Mouse (Mus musculus) stomach, embryonic 14.5 days (tissue): ENCODE measurements around the gene Kansl1. TPM values are rescaled to one million over a fixed set of nuclear protein-coding genes. Genes with fewer than 3 reads are reported as not detected.

ENCODE experiments used
- ATAC-seq: fragments of 200-750 bp; cut with Nextera tagmentation; 2 replicates; pipeline ENCODE4 v1.8.0; 2017; ENCODE audit warnings: low read depth, moderate TSS enrichment; ENCODE audit not compliant: insufficient number of reproducible peaks, insufficient read depth, low FRiP score
- H3K27ac ChIP-seq: fragments of 300-500 bp; sonication (generic); 2 replicates; pipeline ENCODE4 v1.5.1; 2014; ENCODE audit warnings: mild to moderate bottlenecking, low read length, moderate library complexity, mixed read lengths
- H3K27me3 ChIP-seq: fragments of 300-500 bp; sonication (generic); 2 replicates; pipeline ENCODE4 v1.6.1; 2014; ENCODE audit warnings: low read length, control low read depth, mixed read lengths; ENCODE audit not compliant: control insufficient read depth, insufficient read depth
- H3K36me3 ChIP-seq: fragments of 300-500 bp; sonication (generic); 2 replicates; pipeline ENCODE4 v1.6.1; 2014; ENCODE audit warnings: mild to moderate bottlenecking, control low read depth, low read length, moderate library complexity, mixed read lengths; ENCODE audit not compliant: control insufficient read depth, insufficient read depth
- H3K4me1 ChIP-seq: fragments of 300-500 bp; sonication (generic); 2 replicates; pipeline ENCODE4 v1.6.1; 2014; ENCODE audit warnings: low read length, control low read depth, mixed read lengths; ENCODE audit not compliant: control insufficient read depth, insufficient read depth
- H3K4me2 ChIP-seq: fragments of 300-500 bp; sonication (generic); replicated peaks from 2 replicates; pipeline ENCODE4 v1.6.1; 2014; ENCODE audit warnings: low read depth, low read length, control low read depth
- H3K4me3 ChIP-seq: fragments of 300-500 bp; sonication (generic); 2 replicates; pipeline ENCODE4 v1.5.1; 2014; ENCODE audit warnings: low read depth, low read length, control low read depth
- H3K9ac ChIP-seq: fragments of 300-500 bp; sonication (generic); replicated peaks from 2 replicates; pipeline ENCODE4 v1.6.1; 2014; ENCODE audit warnings: low read depth, mild to moderate bottlenecking, control low read depth, low read length, moderate library complexity, mixed read lengths
- H3K9me3 ChIP-seq: fragments of 300-500 bp; sonication (generic); 2 replicates; pipeline ENCODE4 v1.6.1; 2016; ENCODE audit warnings: low read depth, low read length, control low read depth; ENCODE audit not compliant: control insufficient read depth
- WGBS: fragments of 180-500 bp; shearing (Covaris S2); extraction: QIAGEN DNeasy Blood & Tissue Kit; methylation state at CpG from one replicate; pipeline ENCODE4 v1.1.7; 2014; 5-methylcytosine and 5-hydroxymethylcytosine counted together
- polyA plus RNA-seq: library from polyadenylated mRNA; unstranded; fragments of >200 nt; fragmentation: Nextera tagmentation; extraction: Ambion mirVana; gene quantifications from 2 replicates; pipeline ENCODE4 v1.2.1, GENCODE M21; 2014

Gene Kansl1
- polyA plus RNA-seq, 1 experiment from 2014 or later = 28.1 TPM

- Histone ChIP-seq H3K4me3 (no peak overlapping the region), H3K27me3 (no peaks in the 10 kb centered on the region), H3K36me3 (no peaks in the 10 kb centered on the region), H3K4me2 (no peak overlapping the region), H3K4me1 (peaks cover 9% of the 10 kb centered on the region; the same call in 1 of the 2 replicates), H3K9me3 (no peaks in the 10 kb centered on the region), H3K27ac (no peak overlapping the region), H3K9ac (no peak overlapping the region)
- no peak for ATAC-seq
- WGBS = 42% methylated on average over 1 of the region's 1 CpGs
Observed at GRCm38 (mm10) chr11:104435141-104435540, 33.5 kb downstream of the Kansl1 start.

- Histone ChIP-seq H3K27me3 (no peaks in the 10 kb centered on the region), H3K9me3 (no peaks in the 10 kb centered on the region), H3K4me2 (no peak overlapping the region), H3K9ac (no peak overlapping the region), H3K4me3 (no peak overlapping the region), H3K27ac (no peak overlapping the region), H3K4me1 (0 out of 2 replicates have a peak, but pooled peaks cover 4% of the 10 kb centered on the region), H3K36me3 (no peaks in the 10 kb centered on the region)
- ATAC-seq = no peak
Observed at GRCm38 (mm10) chr11:104432251-104432650, 36.4 kb downstream of the Kansl1 start.

GRCm38 (mm10) chr11:104431807-104432206 lies 36.9 kb downstream of the Kansl1 start:
- no peaks in the 10 kb centered on the region for H3K9me3 ChIP-seq
- H3K4me3 ChIP-seq = no peak overlapping the region
- H3K9ac ChIP-seq = no peak overlapping the region
- no peak overlapping the region for H3K27ac ChIP-seq
- ATAC-seq = no peak
- H3K4me2 ChIP-seq = no peak overlapping the region
- H3K36me3 ChIP-seq = no peaks in the 10 kb centered on the region
- no peaks in the 10 kb centered on the region for H3K27me3 ChIP-seq
- H3K4me1 ChIP-seq = 0 out of 2 replicates have a peak, but pooled peaks cover 4% of the 10 kb centered on the region
- 78% methylated on average over 1 of the region's 1 CpGs for WGBS

- no peaks in the 10 kb centered on the region for H3K9me3 ChIP-seq
- no peak overlapping the region for H3K4me3 ChIP-seq
- H3K36me3 ChIP-seq = peaks cover 24% of the 10 kb centered on the region
- no peak overlapping the region for H3K9ac ChIP-seq
- no peaks in the 10 kb centered on the region for H3K27me3 ChIP-seq
- no peak overlapping the region for H3K4me2 ChIP-seq
- no peak for ATAC-seq
- no peak overlapping the region for H3K27ac ChIP-seq
- no peaks in the 10 kb centered on the region for H3K4me1 ChIP-seq
- 81% methylated on average over 16 of the region's 16 CpGs for WGBS
Observed at GRCm38 (mm10) chr11:104424727-104425416, 43.8 kb downstream of the Kansl1 start.

- H3K4me2 ChIP-seq = no peak overlapping the region
- no peak overlapping the region for H3K9ac ChIP-seq
Observed at GRCm38 (mm10) chr11:104412254-104412653, 56.4 kb downstream of the Kansl1 start.

GRCm38 (mm10) chr11:104407391-104407790 lies 61.3 kb downstream of the Kansl1 start:
- no peak overlapping the region for H3K4me3 ChIP-seq
- 62% methylated on average over 2 of the region's 2 CpGs for WGBS

More at GRCm38 (mm10) chr11:104412254-104412653, 56.4 kb downstream of the Kansl1 start:
- ATAC-seq = no peak
- no peaks in the 10 kb centered on the region for H3K4me1 ChIP-seq
- H3K36me3 ChIP-seq = peaks cover 5% of the 10 kb centered on the region; the same call in 1 of the 2 replicates
- no peak overlapping the region for H3K27ac ChIP-seq
- H3K27me3 ChIP-seq = no peaks in the 10 kb centered on the region
- H3K9me3 ChIP-seq = no peaks in the 10 kb centered on the region
- no peak overlapping the region for H3K4me3 ChIP-seq

GRCm38 (mm10) chr11:104400961-104401360 lies 67.7 kb downstream of the Kansl1 start:
- Histone ChIP-seq H3K4me1 (peaks cover 5% of the 10 kb centered on the region; the same call in 1 of the 2 replicates), H3K9ac (no peak overlapping the region), H3K9me3 (no peaks in the 10 kb centered on the region), H3K36me3 (no peaks in the 10 kb centered on the region), H3K27me3 (no peaks in the 10 kb centered on the region), H3K4me2 (no peak overlapping the region), H3K27ac (no peak overlapping the region), H3K4me3 (no peak overlapping the region)
- ATAC-seq = no peak
- WGBS = 70% methylated on average over 5 of the region's 5 CpGs

More at GRCm38 (mm10) chr11:104407391-104407790, 61.3 kb downstream of the Kansl1 start:
- Histone ChIP-seq H3K27me3 (no peaks in the 10 kb centered on the region), H3K9ac (no peak overlapping the region), H3K9me3 (no peaks in the 10 kb centered on the region), H3K4me1 (no peaks in the 10 kb centered on the region), H3K36me3 (peaks cover 3% of the 10 kb centered on the region; the same call in 1 of the 2 replicates), H3K4me2 (no peak overlapping the region), H3K27ac (no peak overlapping the region)
- no peak for ATAC-seq

DNA sequence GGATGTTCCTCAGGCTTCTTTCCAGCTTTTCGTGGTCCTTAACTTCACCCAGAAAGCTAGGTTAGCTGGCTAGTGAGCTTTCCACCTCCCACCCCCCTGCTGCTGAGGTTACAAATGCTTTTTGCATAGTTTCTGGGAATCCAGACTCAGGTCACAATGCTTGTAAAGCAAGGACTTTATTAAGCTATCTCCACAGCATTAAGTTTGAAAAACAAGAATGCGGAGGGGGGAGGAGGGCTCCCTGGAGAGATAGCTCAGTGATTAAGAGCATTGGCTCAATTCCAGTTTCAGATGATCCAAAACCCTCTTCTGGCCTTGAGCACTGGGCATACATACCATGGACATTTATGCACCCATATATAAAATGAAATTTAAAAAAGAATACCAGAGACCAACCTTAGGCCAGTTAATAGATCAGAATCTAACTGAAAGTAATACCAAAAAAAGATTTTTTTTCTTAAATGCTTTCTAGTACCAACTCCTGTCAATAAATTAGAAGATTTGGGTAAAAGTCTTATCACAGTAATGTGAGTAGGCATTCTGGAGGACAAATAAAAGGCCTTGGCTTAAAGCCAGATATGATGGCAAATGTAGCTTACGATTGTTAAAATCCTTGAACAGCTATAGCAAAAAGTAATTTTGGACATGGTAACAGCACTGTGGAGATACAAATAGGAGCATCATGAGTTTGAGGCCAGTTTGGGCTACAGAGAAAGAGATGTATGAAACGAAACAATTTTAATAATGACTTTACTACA lies 69.0 kb downstream of the Kansl1 start:
- Histone ChIP-seq H3K4me3 (no peak overlapping the region), H3K4me2 (no peak overlapping the region), H3K4me1 (peaks cover 5% of the 10 kb centered on the region; the same call in 1 of the 2 replicates), H3K9me3 (no peaks in the 10 kb centered on the region), H3K36me3 (peaks cover 6% of the 10 kb centered on the region; the same call in 1 of the 2 replicates), H3K9ac (no peak overlapping the region), H3K27me3 (no peaks in the 10 kb centered on the region), H3K27ac (no peak overlapping the region)
- 65% methylated on average over 4 of the region's 4 CpGs for WGBS
- no peak for ATAC-seq
